Mouse (Mus musculus) right cerebral cortex, postnatal 36 days (tissue): ENCODE data around the gene Col28a1.
A peak's percentile ranks its signal among the peaks of the same experiment; 100 is the strongest.

Source experiments
- DNase-seq, 2 experiments: peaks; one replicate each; pipeline ENCODE4 v3.0.0; 2022; ENCODE audit warnings: low spot score in 2 of 2, mixed read lengths in 1 of 2

Gene Col28a1

DNA sequence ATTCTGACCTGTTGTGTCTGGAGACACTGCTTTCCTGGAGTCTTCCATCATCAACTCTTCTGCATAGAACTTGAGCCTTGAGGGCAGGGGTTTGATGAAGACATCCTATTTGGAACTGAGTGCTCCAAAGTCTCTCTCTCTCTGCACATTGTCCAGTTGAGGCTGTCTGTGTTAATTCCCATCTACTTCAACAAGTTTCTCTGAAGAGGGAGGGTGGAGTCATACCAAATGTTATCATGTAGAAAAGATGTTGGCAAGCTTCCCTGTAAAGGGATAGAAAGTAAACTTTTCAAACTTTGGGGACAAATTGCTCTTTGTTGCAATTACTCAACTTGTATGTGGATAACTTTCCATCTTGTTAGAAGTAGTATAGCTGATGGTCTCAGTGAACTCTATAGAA is at the start of gene Col28a1:
Gene Col28a1, minus strand, starts transcription at position 101 of the 400 bp plus-strand sequence.
- no peak for DNase-seq

DNA sequence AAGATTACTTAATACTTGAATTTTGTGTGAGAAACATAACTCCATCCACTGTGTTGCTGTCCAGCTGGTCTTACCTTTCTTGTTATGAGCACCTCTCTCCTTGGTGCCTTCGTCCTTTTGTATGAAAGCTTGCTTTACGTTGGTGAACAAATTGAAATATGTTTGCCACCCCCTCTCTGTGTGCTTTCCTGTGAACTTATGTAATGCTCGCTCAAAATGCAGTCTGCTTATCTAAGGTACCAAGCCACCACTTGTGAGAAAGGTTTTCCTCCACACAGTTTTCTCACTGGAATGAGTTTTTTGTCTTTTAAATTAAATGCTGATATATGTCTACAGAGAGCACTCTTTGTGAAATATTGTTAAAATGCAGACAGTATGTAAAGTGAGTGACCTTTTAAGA is 36.2 kb upstream of the Col28a1 start:
- no peak for DNase-seq

DNA sequence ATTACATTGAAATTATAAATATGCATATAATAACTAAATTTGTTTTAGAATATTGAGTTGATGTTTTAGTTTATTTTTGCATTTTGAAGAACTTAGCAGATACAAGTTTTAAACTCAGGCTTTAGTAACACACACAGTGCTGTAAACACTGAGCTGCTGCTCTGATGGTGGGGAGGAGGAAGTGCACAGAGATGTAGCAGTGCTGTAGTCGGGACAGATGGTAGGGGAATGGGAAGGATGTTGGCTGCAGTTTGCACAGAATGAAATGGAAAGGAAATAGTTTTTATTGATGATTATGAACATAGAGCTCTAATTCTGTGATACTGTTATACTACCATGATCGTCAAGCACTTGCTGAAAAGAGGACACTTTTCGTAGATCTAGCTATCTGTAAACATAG is 34.6 kb upstream of the Col28a1 start:
- DNase-seq = no peak

DNA sequence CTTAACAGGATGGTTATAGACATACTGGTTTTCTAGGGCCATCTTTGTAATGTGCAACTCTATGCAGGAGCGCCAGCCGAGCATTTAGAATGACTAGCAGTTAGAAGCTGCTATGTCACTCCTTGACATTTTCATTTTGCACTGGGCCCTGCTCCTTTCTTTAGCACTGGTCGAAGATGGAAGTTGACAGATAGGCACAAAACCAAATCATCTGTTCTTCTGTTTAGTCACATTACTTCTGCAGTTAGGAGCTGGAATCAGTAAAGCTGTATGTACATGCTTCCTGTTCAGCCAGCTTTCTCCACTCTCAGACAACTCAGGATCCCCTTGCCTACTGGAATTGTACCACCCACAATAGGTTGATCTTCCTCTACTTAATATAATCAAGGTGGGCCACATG is 18.2 kb upstream of the Col28a1 start:
- no peak for DNase-seq

DNA sequence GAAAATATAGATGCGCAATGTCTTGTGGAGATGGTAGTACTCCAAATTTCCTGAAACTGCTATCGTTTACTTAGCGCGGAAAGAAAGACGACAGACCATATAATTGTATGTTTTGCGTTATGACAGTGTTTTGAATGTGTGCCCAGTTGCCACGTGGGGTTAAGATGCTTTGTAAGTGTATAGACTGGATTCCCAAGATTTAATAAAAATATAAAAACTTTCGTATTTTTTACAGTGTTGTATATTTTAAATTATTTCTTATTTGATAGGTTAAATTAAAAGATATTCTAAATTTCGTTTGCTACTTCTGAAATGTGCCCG is 17.4 kb upstream of the Col28a1 start:
- DNase-seq = no peak

DNA sequence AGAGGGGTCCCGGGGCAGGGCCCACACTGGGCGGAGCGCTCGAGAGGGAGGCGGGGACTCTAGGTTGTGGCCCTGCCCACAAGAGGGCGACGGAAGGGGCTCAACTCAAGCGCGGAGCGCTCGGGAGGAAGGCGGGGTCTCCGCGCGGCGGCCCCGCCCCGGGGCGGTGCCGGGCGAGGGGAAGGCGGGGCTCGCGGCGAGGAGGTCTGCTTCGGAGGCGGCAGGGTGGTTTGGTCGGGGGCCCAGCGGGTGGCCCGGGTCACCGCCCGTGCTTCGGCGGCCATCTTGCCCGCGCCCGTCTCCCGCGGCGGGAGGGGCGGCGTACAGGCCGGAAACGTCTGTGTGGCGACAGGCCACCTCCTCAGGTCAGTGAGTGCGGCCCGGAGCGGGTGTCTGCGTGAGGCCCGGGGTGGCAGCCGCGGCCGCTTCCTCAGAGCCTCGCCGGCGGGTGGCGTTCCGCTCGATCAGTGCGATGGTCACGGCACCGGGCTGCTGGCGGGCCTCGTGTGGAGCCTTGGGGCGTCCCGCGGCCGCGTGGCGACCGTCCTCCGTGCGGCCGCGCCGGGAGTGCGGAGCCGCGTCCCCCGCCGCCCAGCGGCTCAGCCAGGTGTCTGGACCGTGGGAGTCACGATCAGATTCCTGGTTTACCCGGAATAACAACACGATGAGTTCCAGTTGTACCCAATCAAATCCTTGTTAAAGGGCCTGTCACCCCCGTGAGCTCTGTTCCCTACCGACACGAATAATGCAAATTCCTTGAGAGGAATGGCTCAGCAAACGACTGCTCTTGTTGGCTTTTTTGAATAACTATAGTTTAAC is 16.8 kb upstream of the Col28a1 start, which contains the start of gene Mios:
Gene Mios, plus strand, starts transcription at position 176 of the 819 bp plus-strand sequence.
- DNase-seq = peak; percentile 72 to 77

DNA sequence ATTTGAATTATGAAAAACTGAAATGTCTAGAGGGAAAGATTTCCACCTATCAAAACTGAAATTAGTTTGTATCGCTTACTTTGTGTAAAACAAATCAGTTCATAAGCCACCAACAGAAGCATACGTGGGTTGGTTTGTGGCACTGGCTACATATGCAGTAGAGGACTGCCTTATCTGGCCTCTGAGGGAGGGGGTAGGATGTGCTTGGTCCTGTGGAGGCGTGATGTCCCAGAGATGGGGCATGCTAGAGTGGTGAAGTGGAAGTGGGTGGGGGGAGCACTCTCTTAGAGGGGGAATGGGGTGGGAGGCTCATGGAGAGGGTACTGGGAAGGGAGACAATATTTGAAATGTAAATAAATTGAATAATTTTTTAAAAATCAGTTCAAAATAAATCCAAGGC is 2.5 kb downstream of the Col28a1 start:
- no peak for DNase-seq

DNA sequence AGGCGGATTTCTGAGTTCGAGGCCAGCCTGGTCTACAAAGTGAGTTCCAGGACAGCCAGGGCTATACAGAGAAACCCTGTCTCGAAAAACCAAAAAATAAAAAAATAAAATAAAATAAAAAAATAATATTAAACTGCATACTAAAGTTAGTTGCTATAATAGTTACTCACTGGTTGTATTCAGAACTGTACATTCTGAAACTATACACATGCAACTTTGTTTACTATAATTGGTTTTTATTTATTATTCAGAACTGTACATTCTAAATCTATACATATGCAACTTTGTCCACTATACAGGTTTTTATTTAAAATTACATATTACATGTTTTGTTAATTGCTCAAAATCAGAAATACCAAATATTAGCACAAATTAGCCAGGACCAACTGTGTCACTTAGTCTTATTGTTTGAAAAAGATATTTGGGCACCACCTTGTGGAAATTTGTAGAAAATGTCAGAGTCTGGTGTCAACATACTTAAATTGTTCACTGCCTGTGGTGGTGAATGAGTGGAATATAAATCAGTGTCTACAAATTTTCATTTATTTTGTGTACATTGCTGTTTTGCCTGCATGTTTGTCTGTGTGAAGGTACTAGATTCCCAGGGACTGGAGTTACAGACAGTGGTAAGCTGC is 3.7 kb downstream of the Col28a1 start:
- DNase-seq = no peak

DNA sequence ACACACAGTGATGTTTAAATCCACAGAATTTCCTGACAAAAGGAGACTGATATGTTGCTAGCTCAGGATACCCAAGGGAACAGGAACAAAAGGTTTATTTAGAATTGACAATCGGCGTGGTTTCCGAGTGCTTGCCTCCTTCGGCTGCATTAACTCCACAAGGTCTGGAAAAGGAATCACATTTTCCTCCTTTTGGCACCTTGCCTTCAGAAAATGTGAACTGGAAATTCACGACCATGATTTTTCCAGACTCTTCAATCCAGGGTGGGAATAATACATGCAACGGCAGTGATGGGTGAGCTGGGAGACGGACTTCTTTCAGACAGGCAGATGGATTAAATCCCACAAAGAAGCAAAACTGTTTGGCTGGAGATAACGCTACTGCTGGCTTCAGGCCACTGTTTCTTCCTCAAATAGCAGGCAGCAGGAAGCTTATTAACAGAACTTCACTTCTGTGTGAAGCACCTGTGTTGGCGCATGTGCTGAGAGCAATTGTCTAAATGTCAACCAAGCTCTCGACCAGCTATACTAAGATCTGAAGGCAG is 13.9 kb downstream of the Col28a1 start:
- no peak for DNase-seq

DNA sequence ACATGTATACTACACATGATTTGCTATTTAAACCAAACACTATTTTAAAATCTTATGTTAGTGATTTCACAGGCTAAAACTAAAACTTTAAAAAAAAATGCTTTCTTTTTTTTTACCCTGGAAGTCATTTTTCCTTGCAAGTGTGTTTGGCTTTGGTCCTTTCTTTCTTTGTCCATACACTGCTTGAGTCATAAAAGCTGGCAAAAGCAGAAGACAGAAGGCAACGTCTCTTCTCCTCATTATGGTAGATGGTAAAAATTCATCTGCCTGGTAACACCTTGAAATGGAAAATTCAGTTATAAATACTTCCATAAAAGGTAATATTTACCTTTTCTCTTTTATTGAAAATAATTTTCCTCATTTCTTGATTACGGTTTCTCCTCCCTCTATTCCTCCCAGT is 16.3 kb downstream of the Col28a1 start:
- no peak for DNase-seq

DNA sequence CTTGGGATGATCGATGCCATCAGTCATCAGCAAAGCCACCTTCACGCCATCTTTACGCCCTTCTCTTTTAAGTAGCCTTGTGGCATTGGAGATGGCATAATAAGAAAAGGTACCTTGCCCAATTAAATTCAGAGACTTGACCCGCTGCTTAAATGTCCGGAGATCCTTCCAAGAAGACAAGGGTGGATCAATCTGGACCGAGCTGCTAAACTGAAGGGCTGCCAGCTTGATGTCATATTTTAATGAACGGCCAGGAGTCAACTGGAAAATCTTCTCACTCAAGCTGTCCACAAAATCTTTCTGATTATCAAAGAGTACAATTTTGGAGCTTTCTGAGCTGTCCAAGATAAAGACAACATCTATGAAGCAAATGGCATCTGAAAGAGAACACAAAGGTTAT is 17.1 kb downstream of the Col28a1 start:
- DNase-seq = no peak

DNA sequence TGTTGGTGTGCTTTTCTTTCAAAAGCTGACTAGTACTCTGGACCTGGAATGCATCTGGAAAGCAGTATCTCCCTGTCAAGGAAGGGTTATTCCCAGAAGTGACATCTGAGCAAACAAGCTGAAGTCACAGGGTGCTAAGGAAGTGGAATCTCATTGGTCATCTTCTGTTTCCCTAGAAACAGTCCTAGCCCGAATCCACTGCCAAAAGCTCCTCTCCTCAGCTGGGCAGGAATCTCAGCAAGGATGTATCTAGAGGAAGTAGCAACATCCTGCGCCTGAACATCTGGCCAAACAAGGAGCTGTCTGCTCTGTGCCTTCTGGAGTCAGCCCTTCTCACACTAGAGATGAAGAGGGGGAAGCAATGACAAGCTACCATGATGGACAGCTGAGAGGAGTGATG is 18.4 kb downstream of the Col28a1 start:
- no peak for DNase-seq

DNA sequence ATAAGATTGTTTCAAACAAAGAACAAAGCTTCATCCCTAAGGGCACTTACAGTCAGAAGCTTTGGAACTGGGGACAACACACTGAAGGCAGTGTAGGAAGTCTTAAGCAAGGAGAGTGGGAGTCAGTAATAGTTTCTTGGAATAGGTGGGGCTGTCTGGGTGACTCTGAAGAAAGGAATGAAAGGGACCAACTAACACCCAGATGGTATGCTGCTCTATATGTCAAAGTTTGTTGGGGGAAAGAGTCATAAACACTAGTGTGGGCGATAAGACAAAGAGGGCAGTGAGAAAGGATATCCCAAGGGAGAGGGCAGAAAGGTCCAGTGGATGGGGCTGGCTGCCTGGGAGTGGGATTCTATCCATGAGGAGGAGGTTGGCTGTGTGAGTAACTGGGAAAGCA is 20.3 kb downstream of the Col28a1 start:
- DNase-seq = no peak

DNA sequence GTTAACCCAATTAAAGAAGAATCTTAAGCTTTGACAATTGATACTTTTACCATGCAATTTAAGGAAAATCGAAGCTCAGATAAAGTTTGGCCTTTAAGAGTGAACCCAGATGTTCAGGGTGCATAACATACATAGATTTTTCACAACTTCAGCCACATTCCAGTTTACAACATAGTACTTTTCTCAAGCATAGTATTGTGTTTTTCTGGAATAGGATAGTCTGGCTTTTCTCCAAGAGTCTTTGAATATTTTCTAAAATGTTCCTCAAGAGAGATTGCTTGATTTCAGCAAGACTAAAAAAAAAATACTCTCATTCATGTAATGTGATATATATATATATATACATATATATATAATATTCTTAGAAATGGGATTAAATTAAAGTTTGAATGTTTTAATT is 27.7 kb downstream of the Col28a1 start:
- DNase-seq = no peak

DNA sequence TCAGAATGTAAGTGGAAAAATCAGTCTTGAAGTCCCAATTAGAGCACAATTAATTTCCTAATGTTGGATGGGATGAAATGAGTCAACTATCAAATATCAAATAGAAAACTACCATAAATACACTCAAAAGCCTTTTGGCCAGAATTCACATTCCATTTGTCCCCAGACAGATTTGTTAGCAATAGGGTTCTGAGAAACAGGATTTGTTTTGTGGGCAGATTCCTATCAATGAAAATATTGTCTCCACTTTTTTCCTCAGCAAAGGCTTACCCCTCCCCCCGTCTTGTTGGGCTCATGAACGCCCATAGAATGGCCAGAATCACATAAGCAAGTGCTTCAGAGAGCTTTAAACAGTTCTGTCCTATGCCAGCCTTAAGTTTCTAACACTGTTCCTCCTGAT is 32.4 kb downstream of the Col28a1 start:
- no peak for DNase-seq

DNA sequence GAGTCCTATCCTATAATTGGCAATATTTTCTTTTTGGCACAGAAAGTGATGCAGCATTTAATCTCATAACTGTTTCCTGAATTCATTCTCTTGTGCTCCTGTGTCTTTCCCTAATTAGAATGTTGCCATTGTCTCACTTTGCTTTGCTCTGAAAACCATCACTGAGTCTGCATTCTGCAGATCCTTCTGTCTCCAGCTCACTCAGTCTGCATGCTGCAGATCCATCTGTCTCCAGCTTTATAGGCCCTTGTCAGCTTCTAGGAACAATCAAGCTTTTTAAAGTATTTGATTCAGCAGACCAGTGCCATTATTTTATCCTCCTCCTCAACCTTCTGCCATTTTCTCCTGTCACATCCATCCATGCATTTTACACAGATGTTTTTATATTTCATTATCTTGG is 35.3 kb downstream of the Col28a1 start:
- DNase-seq = no peak

DNA sequence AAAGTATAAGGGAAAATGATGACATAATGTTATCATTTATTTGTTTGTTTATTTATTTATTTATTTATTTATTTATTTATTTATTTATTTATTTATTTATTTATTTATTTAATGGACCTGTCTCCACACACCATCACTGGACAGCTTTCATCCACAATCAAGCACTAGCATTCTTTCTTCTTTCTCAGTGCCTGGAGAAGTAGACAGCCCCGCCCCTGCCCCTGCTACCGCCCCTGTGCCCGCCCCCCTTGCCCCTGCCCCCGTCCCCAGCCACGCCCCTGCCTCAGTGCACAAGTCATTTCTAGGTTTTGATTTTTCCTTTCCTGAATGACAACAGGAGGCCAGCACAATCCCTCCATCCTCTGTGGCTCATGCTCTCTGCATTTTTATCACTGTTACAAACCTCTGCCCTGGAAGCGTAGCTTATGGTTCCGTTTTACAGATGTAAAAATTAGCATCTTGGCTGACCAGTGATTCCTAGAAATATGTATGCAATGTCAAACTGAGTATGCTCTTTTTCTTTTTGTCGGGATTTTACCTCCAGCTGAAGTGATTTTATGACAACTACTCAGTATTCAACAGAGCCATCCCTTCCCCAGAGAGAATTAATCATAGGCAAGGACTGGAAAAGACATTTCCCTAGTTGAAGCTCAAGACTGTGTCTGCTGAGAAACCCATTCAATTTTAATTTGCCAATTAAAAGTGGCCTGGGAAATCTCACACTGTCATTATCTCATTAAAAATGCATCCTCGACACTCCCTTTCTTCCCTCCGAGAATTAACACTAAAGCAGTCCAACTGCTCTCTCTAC is 39.7 kb downstream of the Col28a1 start:
- no peak for DNase-seq

DNA sequence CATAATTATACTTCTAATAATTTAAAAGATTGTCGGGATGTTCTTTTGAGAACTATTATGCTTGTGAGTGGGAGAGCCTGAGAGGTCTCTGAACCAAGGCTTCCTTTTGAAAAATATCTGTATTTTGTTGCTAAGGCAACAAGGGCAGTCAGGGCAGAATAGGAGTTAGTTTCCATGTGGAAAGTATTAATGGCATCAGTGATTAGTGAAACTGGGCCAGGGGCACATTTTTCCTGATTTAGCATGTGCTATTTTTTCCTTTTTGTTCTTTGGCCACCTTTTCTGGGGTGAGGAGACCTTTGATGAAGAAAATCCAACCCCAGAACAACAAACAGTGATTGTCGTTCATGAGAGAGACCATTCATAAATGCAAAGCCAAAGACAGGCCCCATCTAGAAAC is 43.5 kb downstream of the Col28a1 start:
- no peak for DNase-seq

DNA sequence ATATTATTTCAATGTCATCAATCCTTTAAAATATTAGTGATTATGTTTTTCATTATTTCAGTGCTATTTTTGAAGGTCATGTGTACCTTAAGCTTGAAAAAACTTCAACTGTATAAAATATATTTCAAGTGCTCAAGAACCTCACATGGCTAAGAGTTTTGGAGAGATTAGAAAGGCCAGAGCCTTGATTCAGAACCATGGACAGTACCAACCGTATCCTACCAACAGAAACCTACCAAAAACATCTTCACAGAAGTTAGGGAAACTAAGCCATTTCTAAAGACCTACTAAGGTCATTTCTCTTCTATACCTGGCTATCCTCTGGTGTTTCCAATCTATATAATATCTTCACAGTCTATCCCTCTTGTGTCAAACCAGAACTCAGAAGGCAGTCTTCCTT is 50.5 kb downstream of the Col28a1 start:
- no peak for DNase-seq

DNA sequence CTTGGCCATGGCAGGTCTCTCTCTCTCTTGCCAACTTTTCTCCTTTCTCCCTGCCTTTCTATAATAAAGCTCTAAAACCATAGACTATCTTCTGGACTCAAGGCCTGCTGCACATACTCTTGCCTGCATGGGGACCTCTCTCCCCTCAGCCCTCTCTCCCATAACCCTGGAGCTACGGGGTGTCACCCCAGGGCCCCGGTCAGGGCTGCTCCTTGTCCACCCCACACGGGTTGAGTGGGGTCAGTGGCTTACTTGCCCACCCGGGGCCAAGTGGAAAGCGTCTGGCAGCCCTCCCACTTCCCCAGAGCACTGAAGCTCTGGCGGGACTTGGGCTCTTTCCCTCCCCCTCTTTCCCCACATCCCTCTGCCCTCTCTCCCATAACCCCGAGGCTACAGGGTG is 62.3 kb downstream of the Col28a1 start:
- DNase-seq = no peak

DNA sequence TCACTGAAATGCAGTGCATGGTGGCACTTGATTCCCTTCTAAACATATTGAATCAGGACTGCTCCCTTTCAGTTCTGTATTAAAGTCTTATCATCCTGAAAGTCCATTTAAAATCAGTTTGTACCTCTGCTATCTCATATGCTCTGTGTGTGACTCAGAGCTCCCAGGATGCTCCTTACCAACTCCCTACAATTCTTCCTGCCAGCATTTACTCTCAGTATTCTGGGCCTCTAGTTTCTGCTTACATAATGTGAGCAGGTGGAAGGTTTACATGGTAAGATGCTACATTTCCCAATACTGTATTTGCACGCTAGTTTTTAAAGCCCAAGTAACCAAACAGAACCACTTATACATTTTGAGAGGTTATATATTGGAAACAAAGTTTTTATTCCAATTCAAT is 64.3 kb downstream of the Col28a1 start:
- DNase-seq = no peak

DNA sequence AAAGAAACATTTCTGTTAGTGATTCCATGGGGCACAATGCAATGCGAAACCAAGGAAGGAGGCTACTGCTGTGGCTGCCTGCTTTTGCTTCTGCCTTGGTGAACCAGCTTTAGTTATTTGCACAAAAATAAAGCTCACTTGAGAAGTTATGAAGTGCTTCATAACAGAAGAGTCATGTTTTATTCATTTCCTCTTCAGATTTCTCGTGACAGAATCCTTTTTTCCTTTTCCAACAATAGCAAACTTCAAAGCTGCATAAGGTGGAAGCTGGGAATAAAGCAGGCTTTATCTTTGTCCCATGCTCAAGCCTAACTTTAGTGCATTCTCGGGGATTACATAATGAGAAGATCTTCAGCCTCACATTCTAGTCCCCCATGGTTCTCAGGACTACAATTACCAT is 65.9 kb downstream of the Col28a1 start:
- DNase-seq = no peak

DNA sequence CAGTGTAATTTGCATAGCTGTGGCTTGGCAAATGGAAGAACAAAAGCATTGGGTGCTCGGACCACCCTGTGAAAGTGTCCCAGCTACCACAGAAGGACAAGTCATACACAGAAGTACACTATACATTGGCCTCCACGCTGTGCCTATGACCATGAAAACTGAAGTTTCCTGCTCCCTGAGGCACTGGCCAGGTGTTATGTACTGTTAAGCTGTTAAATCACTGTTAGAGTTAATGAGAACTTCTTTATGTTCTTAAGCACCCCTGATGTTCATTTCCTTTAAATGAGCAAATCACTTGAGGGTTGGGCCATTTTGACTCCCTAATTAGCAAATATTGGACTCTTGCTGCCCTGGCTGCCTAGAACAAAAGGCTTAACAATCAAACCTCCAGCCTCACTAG is 73.3 kb downstream of the Col28a1 start:
- DNase-seq = no peak
